Comparison of ENCODE assay signal across 9 mouse cellular contexts in the genomic region with DNA sequence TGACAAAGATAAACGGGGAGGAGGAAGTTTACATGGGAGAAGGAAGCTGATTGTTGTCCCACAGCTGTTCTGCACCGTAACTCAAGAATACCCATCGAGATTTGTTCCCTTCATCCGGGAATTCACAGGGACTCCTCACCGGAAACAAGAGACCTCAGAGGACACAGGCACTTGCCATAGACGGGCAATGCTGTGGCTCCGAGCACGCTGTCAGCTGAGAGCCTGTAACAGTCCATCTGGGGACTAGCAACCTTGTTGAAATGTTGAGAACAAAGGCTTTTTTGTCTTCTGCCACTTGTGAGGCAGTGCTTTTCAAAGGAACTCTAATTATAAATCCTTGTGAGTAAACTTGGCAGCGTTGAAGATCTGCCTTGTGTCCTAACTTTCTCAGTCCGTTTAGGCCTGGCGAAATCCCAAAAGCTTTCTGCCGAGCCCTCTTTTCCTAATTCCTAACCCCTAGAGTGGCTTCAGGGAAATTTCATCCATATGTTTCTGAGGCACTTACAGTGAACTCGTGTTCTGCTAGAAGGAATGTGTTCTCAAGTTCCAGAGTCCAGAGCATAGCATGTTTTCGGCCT. TPM values are rescaled to one million over a fixed set of nuclear protein-coding genes. Genes with fewer than 3 reads are reported as not detected.
DNase-seq lines count a peak whose midpoint lies in the region; ATAC-seq and TF ChIP-seq lines count a peak whose summit lies in the region.
"Had no signal": no experiment of that assay in that cellular context is flagged by ENCODE, and none has a peak within 500 bp of the region (broad histone marks: within the 10 kb centered on the region; RNA-seq: fewer than 3 reads in every experiment).

No protein-coding gene starts in this region.

- H3K36me3 ChIP-seq in hindbrain, postnatal 0 days (ENCODE audit: insufficient read depth, low read length), result no peaks in the 10 kb centered on the region
- no peaks in the 10 kb centered on the region for H3K36me3 ChIP-seq in midbrain, embryonic 13.5 days

- ATAC-seq in hindbrain, postnatal 0 days, result peak; percentile 88
- ATAC-seq in midbrain, embryonic 13.5 days, result peak; percentile 61
- ATAC-seq in megakaryocyte-erythroid progenitor cell, adult 5-6 weeks (replicated peaks; ENCODE audit: low FRiP score, low TSS enrichment, poor library complexity, severe bottlenecking), result no peak

- H3K4me1 ChIP-seq in hindbrain, postnatal 0 days (ENCODE audit: insufficient read depth, low read length), result no peaks in the 10 kb centered on the region; the same call in 1 of the 2 replicates
- peaks cover 29% of the 10 kb centered on the region for H3K4me1 ChIP-seq in midbrain, embryonic 13.5 days (replicated peaks)

- H3K4me2 ChIP-seq in hindbrain, postnatal 0 days (ENCODE audit: low read depth, low read length), result no peak overlapping the region
- H3K4me2 ChIP-seq in midbrain, embryonic 13.5 days (replicated peaks), result no peak overlapping the region; the same call in 1 of the 2 replicates

- no peaks in the 10 kb centered on the region for H3K9me3 ChIP-seq in hindbrain, postnatal 0 days (ENCODE audit: low read length)
- no peaks in the 10 kb centered on the region for H3K9me3 ChIP-seq in midbrain, embryonic 13.5 days

- no peak for TF ChIP-seq CTCF in hindbrain, postnatal 0 days (IDR thresholded peaks at IDR 0.05; ENCODE audit: low read depth)

- H3K27me3 ChIP-seq in hindbrain, postnatal 0 days (ENCODE audit: insufficient read depth, low read length), result peaks cover 5% of the 10 kb centered on the region; the same call in 1 of the 2 replicates
- no peaks in the 10 kb centered on the region for H3K27me3 ChIP-seq in midbrain, embryonic 13.5 days

- no peak overlapping the region for H3K9ac ChIP-seq in hindbrain, postnatal 0 days (replicated peaks; ENCODE audit: low read length)
- H3K9ac ChIP-seq in midbrain, embryonic 13.5 days (replicated peaks), result no peak overlapping the region; the same call in 1 of the 2 replicates

- DNase-seq in adrenal gland, adult 8-10 months, result peak; percentile 10
- no peak for DNase-seq in adrenal gland, postnatal 4 days (ENCODE audit: low spot score in 2 of 2)
- DNase-seq in adipocyte (ENCODE audit: low spot score), result peak; percentile 57
- peak; percentile 51 for DNase-seq in forelimb bud, embryonic 11.5 days (ENCODE audit: low read depth, low spot score)
- peak; percentile 73 for DNase-seq in hindbrain, postnatal 0 days (ENCODE audit: low spot score)
- peak; percentile 46 to 67 for DNase-seq in left cerebral cortex, postnatal 14 days (ENCODE audit: low spot score in 2 of 2)

- H3K27ac ChIP-seq in hindbrain, postnatal 0 days, result peak overlapping the region; percentile 9; the same call in 1 of the 2 replicates
- peak overlapping the region; percentile 27; the same call in 1 of the 2 replicates for H3K27ac ChIP-seq in midbrain, embryonic 13.5 days

- WGBS in hindbrain, postnatal 0 days, result 18% methylated on average over 14 of the region's 14 CpGs
- WGBS in midbrain, embryonic 13.5 days, result 40% methylated on average over 14 of the region's 14 CpGs

- no peak overlapping the region for H3K4me3 ChIP-seq in hindbrain, postnatal 0 days (ENCODE audit: low read length)
- no peak overlapping the region for H3K4me3 ChIP-seq in midbrain, embryonic 13.5 days (replicated peaks)

- intact Hi-C loops in left cerebral cortex, postnatal 14 days (cut with DNase I), result no loop called here

RNA-seq across cellular contexts. Expression of a gene that starts 18.3 kb away (rescaled TPM):
- under 1 TPM in 2 of 4 experiments, not detected in 2; 0.15 to 0.30 TPM for total RNA-seq in adrenal gland, adult 8-10 months (2022)
- under 1 TPM in 1 of 2 experiments, not detected in 1; 0.56 TPM for total RNA-seq in adrenal gland, postnatal 4 days (2021)
- 0.04 and 0.89 TPM in 2 replicates for total RNA-seq in hindbrain, postnatal 0 days (2014; rRNA removed)
- 0.53 and 0.81 TPM in 2 replicates for polyA plus RNA-seq in hindbrain, postnatal 0 days (2015; fragmentation: Nextera tagmentation; extraction: Ambion mirVana)
- under 1 TPM; 0.61 to 0.66 TPM for total RNA-seq in left cerebral cortex, postnatal 14 days (2021)
- polyA plus RNA-seq in midbrain, embryonic 13.5 days (2015; fragmentation: Nextera tagmentation; extraction: Ambion mirVana), result 0.14 TPM in 1 of 2 replicates, not detected in the other
- not detected in 2 replicates for total RNA-seq in megakaryocyte-erythroid progenitor cell, adult 5-6 weeks (2014; fragmentation: Nextera tagmentation)
- total RNA-seq in megakaryocyte-erythroid progenitor cell, adult 5-6 weeks (2017), result not detected in 2 replicates
- polyA plus RNA-seq: C2C12 had no signal

RNA-seq across cellular contexts. Expression of a gene that starts 36.5 kb away (rescaled TPM):
- 10 to 100 TPM; 25.2 to 44.6 (median 35.4) TPM for total RNA-seq in adrenal gland, adult 8-10 months (2022)
- total RNA-seq in adrenal gland, postnatal 4 days (2021), result 10 to 100 TPM; 34.1 to 38.8 TPM
- 19.2 and 24.9 TPM in 2 replicates for total RNA-seq in hindbrain, postnatal 0 days (2014; rRNA removed)
- polyA plus RNA-seq in hindbrain, postnatal 0 days (2015; fragmentation: Nextera tagmentation; extraction: Ambion mirVana), result 15.8 TPM in 2 replicates
- total RNA-seq in left cerebral cortex, postnatal 14 days (2021), result 10 to 100 TPM; 56.9 to 65.3 TPM
- 18.6 and 19.3 TPM in 2 replicates for polyA plus RNA-seq in midbrain, embryonic 13.5 days (2015; fragmentation: Nextera tagmentation; extraction: Ambion mirVana)
- 116 and 120 TPM in 2 replicates for total RNA-seq in megakaryocyte-erythroid progenitor cell, adult 5-6 weeks (2014; fragmentation: Nextera tagmentation)
- 29.5 and 49.3 TPM in 2 replicates for total RNA-seq in megakaryocyte-erythroid progenitor cell, adult 5-6 weeks (2017)

Comparison
In these comparisons a context has a peak if more than half of its experiments do, and no peak if none do; other contexts are left out.
1. DNase-seq: peak in adrenal gland, adult 8-10 months (single experiment), adipocyte (single experiment), forelimb bud, embryonic 11.5 days (single experiment), hindbrain, postnatal 0 days (single experiment) and left cerebral cortex, postnatal 14 days (2 of 2); none in adrenal gland, postnatal 4 days (0 of 2).